Mouse (Mus musculus) testis, adult 2 months (tissue): ENCODE results near the gene Zbtb41.

Experiments used
- CTCF ChIP-seq: fragments of 200-500 bp; IDR thresholded peaks from 2 replicates; pipeline ENCODE4 v1.5.1; 2012; ENCODE audit warnings: low read depth, mild to moderate bottlenecking, inconsistent platforms, low read length, moderate library complexity; ENCODE audit not compliant: control insufficient read depth, insufficient read depth, insufficient replicate concordance
- POLR2A ChIP-seq: fragments of 200-500 bp; IDR thresholded peaks from 2 replicates; pipeline ENCODE4 v1.6.1; 2012; ENCODE audit warnings: low read depth, mild to moderate bottlenecking, inconsistent platforms, low read length, moderate library complexity; ENCODE audit not compliant: control insufficient read depth

DNA sequence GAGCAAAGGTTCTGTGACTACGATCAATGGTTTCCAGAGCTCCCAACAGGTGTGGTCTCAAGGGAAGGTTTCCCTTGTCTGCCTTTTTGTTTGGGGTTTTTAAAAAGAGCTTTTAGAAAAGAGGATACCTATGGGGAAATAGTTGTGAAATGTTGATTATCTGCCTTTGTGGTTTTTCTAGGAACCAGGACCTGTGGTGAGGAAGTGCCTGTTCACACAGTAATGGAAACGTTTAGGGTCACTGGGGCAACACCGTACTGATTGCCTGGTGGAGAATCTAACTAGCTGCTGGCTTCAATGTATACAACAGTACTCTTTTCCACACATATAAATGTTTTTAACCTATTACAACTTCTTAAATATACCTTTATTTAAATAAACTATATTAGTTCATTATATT lies 8.6 kb upstream of the Zbtb41 start:
- TF ChIP-seq POLR2A (no peak), CTCF (no peak)
